Mouse (Mus musculus) heart, adult 9 months (tissue): ENCODE data around the gene Depdc1b.
A peak's percentile ranks its signal among the peaks of the same experiment; 100 is the strongest.

Source experiments
- DNase-seq, 2 experiments: peaks; one replicate each; pipeline ENCODE4 v3.0.0; 2022; ENCODE audit warnings: low spot score in 2 of 2

Depdc1b gene

GRCm38 (mm10) chr13:108315702-108316486, at the start of gene Depdc1b:
Gene Depdc1b (plus strand): TSS chr13:108316332.
- peak; percentile 94 to 95 for DNase-seq

GRCm38 (mm10) chr13:108267841-108268634, 48.1 kb upstream of the Depdc1b start:
- DNase-seq: no peak

GRCm38 (mm10) chr13:108271458-108272148, 44.5 kb upstream of the Depdc1b start:
- no peak for DNase-seq

DNA sequence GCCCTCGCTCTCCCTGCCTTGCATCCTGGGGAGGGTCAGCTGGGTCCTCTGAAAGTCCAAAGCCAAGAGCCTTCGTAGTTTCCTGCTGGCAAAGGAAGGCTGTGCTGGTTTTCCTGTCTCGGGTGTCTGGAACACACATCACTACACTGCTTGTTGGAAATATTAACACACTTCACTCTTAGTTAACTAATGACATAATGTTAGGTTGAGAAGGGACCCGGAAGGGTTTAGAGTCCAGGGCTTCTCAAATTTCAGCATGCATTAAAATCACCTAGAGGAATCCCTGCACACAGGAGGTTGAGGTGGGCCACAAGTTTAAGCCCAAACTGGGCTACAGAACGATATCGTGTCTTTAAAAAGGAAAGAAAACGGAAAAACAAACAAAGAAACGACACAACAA, 43.8 kb upstream of the Depdc1b start:
- no peak for DNase-seq

GRCm38 (mm10) chr13:108273034-108273433, 43.1 kb upstream of the Depdc1b start:
- DNase-seq: no peak

GRCm38 (mm10) chr13:108273456-108273855, 42.7 kb upstream of the Depdc1b start:
- no peak for DNase-seq

GRCm38 (mm10) chr13:108276561-108276960, 39.6 kb upstream of the Depdc1b start:
- DNase-seq: no peak

DNA sequence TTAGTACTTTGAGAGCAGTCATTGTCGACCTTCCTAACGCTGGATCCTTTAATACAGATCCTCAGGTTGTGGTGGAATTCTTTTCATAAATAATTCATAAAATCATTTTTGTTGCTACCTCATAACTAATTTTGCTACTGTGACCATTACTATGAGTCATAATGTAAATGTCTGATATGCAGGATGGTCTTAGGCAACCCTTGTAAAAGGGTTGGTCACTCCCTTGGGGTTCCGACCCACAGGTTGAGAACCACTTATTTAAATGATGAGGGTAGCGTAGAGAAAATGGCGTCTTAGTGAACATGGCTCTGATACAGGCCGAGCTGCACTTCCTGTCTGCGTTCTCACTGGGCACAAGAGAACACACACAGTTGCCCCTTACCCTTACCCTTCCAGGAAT, 38.8 kb upstream of the Depdc1b start:
- DNase-seq: no peak

DNA sequence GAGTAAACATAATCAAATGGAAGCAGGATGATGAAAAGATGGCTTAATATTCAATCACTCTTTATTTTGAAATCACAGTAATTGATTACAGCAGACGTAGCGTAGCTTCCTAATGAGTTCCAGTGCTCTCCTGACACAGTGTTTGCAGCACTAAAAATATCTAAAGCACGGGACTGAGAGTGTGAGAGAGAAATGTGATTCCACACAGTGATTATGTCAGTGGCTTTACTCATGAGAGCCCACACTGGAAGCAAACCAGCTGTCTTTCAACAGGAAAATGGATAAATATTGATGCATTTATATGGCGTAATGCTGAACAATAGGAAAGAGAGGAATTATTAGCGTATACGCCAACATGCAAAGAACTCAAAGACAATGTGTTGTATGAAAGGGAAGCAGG, 37.5 kb upstream of the Depdc1b start:
- no peak for DNase-seq

- no peak for DNase-seq
Measured at GRCm38 (mm10) chr13:108284312-108284711, 31.8 kb upstream of the Depdc1b start.

- DNase-seq: no peak
Measured at GRCm38 (mm10) chr13:108287953-108288352, 28.2 kb upstream of the Depdc1b start.

- DNase-seq: no peak
Measured at GRCm38 (mm10) chr13:108289436-108289835, 26.7 kb upstream of the Depdc1b start.

DNA sequence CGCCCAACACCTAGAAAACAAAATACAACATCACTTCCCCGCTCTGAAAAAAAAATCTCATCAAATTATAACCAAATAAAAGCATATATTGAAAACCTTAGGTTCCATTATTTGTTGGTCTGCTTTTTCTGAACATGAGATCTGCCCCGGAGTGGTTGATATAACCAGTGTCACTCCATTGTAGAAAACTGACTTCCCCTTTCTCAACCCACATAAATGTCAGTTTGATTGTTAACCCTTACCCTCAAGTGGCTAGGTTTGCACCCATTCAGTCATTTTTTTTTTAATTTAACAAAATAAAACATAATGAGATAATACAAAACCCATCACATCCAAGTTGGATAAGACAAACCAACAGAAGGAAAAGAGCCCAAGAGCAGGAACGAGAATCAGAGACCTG, 25.8 kb upstream of the Depdc1b start:
- DNase-seq: no peak

DNA sequence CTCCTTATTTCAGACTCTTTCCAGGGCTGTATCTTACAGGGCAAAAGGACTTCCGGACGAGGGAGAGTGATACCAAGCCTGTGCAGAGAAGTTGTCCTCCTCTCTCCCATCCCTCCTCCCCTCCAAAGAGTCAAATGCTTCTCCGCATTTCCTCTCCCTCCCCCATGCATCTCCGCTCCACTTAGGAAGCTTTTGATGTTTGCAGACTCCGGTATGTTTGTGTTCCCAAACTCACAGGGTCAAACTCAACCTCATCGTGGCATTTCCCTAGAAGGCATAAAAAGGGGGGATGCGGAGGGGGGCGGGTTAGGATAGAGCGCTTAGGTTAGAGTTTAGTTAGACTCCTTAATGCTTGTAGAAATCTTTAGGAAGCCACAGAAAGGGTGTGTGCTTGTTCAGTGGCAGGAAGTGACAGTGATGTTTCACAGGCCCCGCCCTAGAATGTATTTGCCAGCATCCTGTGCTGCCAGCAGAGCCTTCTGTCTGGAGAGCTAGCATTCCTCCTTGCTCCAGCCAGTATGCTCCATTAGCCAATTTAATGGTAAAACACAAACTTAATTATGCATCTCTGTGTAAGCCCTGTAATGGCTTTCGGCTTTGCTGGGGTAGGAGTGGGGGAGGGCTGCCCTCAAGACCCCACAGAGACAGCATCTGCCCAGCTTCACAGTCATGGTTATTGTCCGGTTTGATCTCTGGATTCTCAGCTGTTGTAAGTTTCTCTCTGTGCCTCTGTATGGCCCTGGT, 18.6 kb upstream of the Depdc1b start:
- peak; percentile 51 to 58 for DNase-seq

- no peak for DNase-seq
Measured at GRCm38 (mm10) chr13:108298241-108298640, 17.9 kb upstream of the Depdc1b start.

DNA sequence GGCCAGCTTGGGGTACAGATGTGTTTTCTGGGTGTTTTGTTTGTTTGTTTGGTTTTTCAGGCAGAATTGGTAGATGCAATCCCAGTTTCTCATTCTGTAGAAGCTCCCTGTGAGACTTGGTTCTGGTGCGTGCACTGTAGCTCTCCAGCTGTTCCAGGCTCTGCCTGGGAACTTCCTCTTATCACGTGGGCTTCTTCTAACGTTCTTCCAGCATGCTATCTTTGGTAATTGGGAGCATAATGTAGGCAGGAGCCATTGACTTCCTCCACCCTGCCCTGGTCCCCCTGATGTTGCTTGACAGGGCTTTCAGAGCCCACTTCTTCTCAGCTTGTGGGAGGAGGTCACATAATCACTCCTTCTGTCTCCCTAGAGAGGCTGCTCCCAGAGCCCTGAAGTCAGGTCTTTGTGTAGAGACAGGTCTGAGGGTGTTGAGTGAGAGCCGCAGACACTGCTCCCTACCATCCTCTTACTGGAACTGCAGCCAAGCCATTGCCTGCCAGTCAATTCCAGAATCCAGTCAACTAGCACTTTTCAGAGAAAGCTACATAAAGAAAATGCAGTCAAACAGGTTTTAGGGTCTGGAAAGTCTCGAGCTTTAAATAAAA, 15.7 kb upstream of the Depdc1b start:
- DNase-seq: no peak

DNA sequence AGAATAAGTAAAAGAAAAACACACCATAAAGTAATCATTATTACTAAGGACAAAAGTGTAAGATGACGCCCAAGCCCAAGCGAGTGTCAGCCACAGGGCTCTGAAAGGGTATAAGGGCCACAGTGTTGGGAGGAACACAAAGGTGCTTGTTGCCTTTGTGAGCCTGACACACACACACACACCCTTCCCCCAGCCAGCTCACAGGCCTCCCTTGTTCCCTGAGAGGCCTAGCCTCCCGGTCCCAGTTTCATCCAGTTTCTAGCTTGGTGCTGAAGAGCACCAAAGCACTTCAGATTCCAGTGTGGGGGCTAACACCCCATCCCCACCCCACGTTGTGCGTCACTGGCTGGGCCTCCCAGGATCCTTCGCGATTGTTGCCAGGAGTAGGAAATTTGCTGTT, 14.7 kb upstream of the Depdc1b start:
- no peak for DNase-seq

GRCm38 (mm10) chr13:108302957-108303675, 13.0 kb upstream of the Depdc1b start:
- DNase-seq: no peak

DNA sequence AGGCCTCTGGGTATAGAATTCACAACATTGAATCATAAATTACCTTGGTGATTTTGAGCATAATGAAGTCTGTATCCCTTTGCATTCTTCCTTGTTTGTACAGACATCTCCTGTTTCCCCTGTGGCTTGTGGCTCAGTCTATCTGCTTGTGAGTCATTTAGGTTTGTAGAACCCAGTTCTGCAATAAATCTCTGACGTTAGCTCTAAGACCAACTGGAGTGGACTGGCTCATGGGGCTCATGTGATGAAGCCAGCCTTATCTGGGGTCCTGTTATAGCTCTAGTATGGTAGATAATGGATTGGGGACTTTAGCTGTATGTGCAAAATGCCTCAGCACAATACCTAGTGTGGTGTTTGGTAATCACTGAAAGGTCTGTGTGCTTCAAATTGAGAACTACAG, 12.3 kb upstream of the Depdc1b start:
- no peak for DNase-seq

DNA sequence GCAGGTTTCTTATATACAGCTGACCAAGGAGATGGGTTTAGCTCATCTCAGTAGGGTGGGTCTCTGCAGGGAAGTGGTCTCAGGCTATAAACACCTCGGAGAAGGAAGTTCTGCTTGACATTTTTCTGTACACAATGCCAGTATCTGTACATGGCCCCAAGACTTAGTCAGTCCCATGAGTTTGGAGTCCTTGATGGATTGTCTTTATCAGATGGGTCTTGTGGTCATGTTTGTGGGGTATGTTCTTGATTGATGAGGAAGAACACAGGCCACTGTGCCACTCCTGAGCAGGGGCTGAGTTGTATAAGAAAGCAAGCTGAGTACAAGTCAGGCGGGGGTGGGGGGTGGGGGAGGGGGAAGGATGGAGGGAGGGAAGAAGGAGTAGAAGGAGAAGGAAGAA, 11.5 kb upstream of the Depdc1b start:
- no peak for DNase-seq

- no peak for DNase-seq
Measured at GRCm38 (mm10) chr13:108316487-108316903, 363 bp downstream of the Depdc1b start.
